Mouse (Mus musculus) Patski (cell line): ENCODE measurements around the gene Arhgap25. TPM values are rescaled to one million over a fixed set of nuclear protein-coding genes. Genes with fewer than 3 reads are reported as not detected.

Experiments used
- ATAC-seq: fragments of 100-300 bp; one replicate; pipeline ENCODE4 v1.8.0; 2021
- CTCF ChIA-PET: fragments of 350-600 bp; sonication (Branson Sonifier 250); formaldehyde crosslinking; loops from one replicate; lab custom pipeline; 2022; ENCODE audit warnings: inconsistent platforms; lab: Charles Lee
- POLR2A ChIA-PET: fragments of 350-600 bp; sonication (Branson Sonifier 250); formaldehyde crosslinking; loops from one replicate; lab custom pipeline; 2022; ENCODE audit warnings: antibody characterized with exemption, inconsistent platforms; lab: Charles Lee
- DNase-seq: peaks from one replicate; pipeline ENCODE4 v3.0.0-alpha.2; 2011; ENCODE audit warnings: low read depth, low spot score
- H3K27me3 ChIP-seq: fragments of 371-371 bp; one replicate; pipeline ENCODE4 v1.5.1; 2021
- CTCF ChIP-seq: fragments of 100-300 bp; IDR thresholded peaks from one replicate; pipeline ENCODE4 v1.5.1; 2021
- in situ Hi-C: fragments of 300-500 bp; cut with MboI; formaldehyde crosslinking; loops from 3 replicates; pipeline ENCODE4 v1.11.1; 2018; ENCODE audit warnings: low pct_unique_long_range_greater_than_20kb, mixed read lengths
- polyA plus RNA-seq: library from polyadenylated mRNA; unstranded; gene quantifications from one replicate; pipeline ENCODE4 v1.2.3, GENCODE M21; 2021

Arhgap25 gene
- polyA plus RNA-seq, 1 experiment from 2014 or later, result 0.03 TPM

DNA sequence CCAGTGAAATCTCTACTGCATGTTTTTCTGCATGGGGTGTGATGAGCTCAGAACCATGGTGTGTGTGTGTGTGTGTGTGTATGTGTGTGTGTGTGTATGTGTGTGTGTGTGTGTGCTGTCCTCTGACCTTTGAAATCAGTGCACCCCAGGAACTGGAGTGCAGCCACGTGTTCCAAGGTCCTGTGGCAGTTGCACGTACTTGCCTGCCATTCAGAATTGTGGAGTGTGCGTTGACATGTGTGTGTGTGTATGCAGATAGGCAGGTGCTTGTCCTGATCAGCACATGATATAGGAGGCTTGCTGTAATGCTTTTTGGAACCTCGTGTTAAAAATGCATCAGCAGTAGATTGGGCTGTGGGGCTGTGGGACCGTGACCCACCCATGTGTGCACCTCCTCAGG, 106.1 kb downstream of the Arhgap25 start:
- in situ Hi-C loops, result no loop called here

DNA sequence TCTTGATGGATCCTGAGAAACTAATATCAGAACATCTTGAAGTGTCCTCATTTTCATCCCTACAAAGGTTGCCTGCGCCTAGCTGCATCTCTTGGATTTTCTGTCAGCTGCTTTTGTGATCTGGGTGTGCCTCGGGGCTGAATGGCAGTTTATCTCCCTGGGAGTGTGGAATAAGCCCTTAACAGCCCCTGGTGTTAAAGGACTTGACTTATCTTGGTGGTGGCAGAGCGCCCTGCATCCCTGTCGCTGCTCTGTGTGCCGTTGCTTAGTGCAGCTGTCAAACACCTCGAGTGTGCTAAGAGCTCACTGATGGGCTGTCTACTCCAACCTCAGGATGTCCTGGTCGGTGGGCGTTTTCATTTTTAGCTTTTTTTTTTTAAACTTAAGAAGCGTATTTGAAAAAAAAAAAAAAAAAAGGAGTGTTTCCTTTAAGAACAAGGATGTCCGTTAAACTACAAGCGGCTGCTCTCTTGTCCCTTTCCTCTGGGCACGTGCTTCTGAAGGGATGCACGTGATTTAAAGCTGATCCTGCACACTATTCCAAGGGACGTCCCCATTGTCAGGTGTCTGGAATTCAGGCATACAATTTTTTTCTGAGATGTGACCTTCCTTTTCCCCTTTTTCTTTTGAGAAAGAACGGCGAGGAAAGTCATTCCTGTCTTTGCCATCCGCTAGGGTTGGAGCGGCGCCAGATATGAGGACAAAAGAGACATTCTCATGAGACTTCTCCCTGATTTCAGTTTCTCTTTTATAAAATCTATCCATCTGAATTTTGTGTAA, 108.8 kb downstream of the Arhgap25 start:
- ATAC-seq (no peak), DNase-seq (no peak)
- TF ChIP-seq CTCF, result no peak
- H3K27me3 ChIP-seq, result peaks cover 9% of the 10 kb centered on the region
- in situ Hi-C loops, result no loop called here
- CTCF ChIA-PET, result no interaction called here
- POLR2A ChIA-PET, result no interaction called here

More for the DNA sequence above, 106.1 kb downstream of the Arhgap25 start:
- TF ChIP-seq CTCF, result no peak
- ChIA-PET POLR2A (interaction anchor here (0.6 kb wide), 1 partner anchor 1001 kb away, joined by 3 read pairs; no protein-coding TSS in a partner anchor), CTCF (interaction anchor here (1.1 kb wide), 1 partner anchor 26 kb away, joined by 3 read pairs; no protein-coding TSS in a partner anchor)
- ATAC-seq (no peak), DNase-seq (no peak)
- peaks cover 8% of the 10 kb centered on the region for H3K27me3 ChIP-seq

DNA sequence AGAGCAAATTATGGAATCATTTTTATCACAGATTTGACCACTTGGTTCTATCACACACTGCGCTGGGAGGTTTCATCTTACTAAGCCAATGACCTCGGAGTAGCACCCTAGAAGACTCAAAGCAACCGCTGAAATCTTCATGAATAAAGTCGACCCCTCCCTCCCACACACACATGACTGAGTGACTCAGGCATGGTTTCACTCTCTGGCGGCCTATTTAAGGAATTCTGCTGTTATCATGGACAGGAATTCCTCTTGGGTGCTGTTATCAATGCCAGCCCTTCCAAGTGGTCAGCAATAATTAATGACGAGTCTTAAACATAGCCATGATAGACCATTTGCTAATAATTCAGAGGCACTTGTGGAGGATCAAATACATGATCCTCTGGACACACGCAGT, 110.8 kb downstream of the Arhgap25 start:
- ChIA-PET POLR2A (no interaction called here), CTCF (no interaction called here)
- DNase-seq (no peak), ATAC-seq (no peak)
- in situ Hi-C loops, result no loop called here
- H3K27me3 ChIP-seq, result peaks cover 15% of the 10 kb centered on the region
- no peak for TF ChIP-seq CTCF

DNA sequence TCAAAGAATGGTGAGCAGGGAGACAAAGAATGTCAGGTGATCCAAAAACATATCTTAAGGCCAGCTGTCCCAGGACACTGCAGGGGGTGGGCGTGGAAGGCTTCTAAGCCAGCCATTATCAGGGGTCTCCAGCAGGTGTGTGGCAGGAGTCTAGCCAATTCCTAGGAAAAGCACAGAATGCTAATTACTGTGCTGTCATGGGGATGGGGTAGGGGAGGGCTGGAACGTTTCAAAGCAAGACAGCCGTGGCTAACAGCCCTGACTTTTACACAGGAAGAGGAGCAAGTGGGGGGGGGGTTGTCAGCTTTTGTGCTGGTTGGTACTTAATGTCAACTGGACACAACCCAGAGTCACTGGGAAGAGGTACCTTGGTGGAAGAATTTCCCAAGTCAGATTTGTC, 121.0 kb downstream of the Arhgap25 start:
- in situ Hi-C loops, result no loop called here

More for the DNA sequence above, 121.0 kb downstream of the Arhgap25 start:
- no peak for TF ChIP-seq CTCF
- peaks cover 5% of the 10 kb centered on the region for H3K27me3 ChIP-seq
- ChIA-PET CTCF (no interaction called here), POLR2A (no interaction called here)
- ATAC-seq (no peak), DNase-seq (no peak)

Other genes starting within 250 kb of the Arhgap25 start
- 25.1 TPM for gene Antxr1, start 197.4 kb downstream of the Arhgap25 start, polyA plus RNA-seq
- gene Gkn1, start 182.3 kb downstream of the Arhgap25 start, polyA plus RNA-seq, result not detected
- not detected for gene Gkn2, start 159.9 kb downstream of the Arhgap25 start, polyA plus RNA-seq
- gene Gkn3, start 144.3 kb downstream of the Arhgap25 start, polyA plus RNA-seq, result not detected
- not detected for gene Bmp10, start 104.3 kb downstream of the Arhgap25 start, polyA plus RNA-seq
- gene Prokr1, start 57.5 kb upstream of the Arhgap25 start, polyA plus RNA-seq, result 0.28 TPM
- gene Aplf, start 138.9 kb upstream of the Arhgap25 start, polyA plus RNA-seq, result 12.1 TPM
- 0.10 TPM for gene Efcc1, start 197.6 kb upstream of the Arhgap25 start, polyA plus RNA-seq
- gene Gp9, start 244.8 kb upstream of the Arhgap25 start, polyA plus RNA-seq, result not detected